Mouse (Mus musculus) heart, adult 2 months (tissue): Measurements from ENCODE around the gene Hcrtr1. TPM values are rescaled to one million over a fixed set of nuclear protein-coding genes. Genes with fewer than 3 reads are reported as not detected.

Experiments
- DNase-seq, 2 experiments: peaks; one replicate each; pipeline ENCODE4 v3.0.0; 2021
- H3K27ac ChIP-seq: fragments of 200-600 bp; 2 replicates; pipeline ENCODE4 v1.8.1; 2022
- H3K27me3 ChIP-seq: fragments of 200-500 bp; 2 replicates; pipeline ENCODE4 v1.6.1; 2012; ENCODE audit warnings: mild to moderate bottlenecking, low read length, inconsistent platforms, mixed read lengths; ENCODE audit not compliant: control insufficient read depth, insufficient read depth
- H3K36me3 ChIP-seq: fragments of 200-500 bp; 2 replicates; pipeline ENCODE4 v1.6.1; 2012; ENCODE audit warnings: low read length, inconsistent platforms; ENCODE audit not compliant: control insufficient read depth, insufficient read depth
- H3K4me1 ChIP-seq: fragments of 200-500 bp; 2 replicates; pipeline ENCODE4 v1.6.1; 2011; ENCODE audit warnings: low read length; ENCODE audit not compliant: control insufficient read depth, insufficient read depth
- H3K4me3 ChIP-seq: fragments of 200-600 bp; 2 replicates; pipeline ENCODE4 v1.8.1; 2022
- H3K79me2 ChIP-seq: fragments of 200-500 bp; replicated peaks from 2 replicates; pipeline ENCODE4 v1.6.1; 2012; ENCODE audit warnings: mild to moderate bottlenecking, inconsistent platforms, low read length, moderate library complexity, mixed read lengths; ENCODE audit not compliant: control insufficient read depth, insufficient read depth
- H3K9ac ChIP-seq: fragments of 200-500 bp; 2 replicates; pipeline ENCODE4 v1.6.1; 2012; ENCODE audit warnings: low read depth, mild to moderate bottlenecking, control low read depth, inconsistent platforms, low read length, mixed read lengths
- CTCF ChIP-seq: fragments of 200-600 bp; IDR thresholded peaks from 2 replicates; pipeline ENCODE4 v1.8.1; 2022; ENCODE audit warnings: antibody characterized with exemption, mild to moderate bottlenecking, moderate library complexity
- EP300 ChIP-seq: fragments of 200-500 bp; IDR thresholded peaks from 2 replicates; pipeline ENCODE4 v1.6.1; 2011; ENCODE audit warnings: low read depth, low read length, control low read depth; ENCODE audit not compliant: insufficient read depth
- POLR2A ChIP-seq: fragments of 200-500 bp; IDR thresholded peaks from 2 replicates; pipeline ENCODE4 v1.6.1; 2011; ENCODE audit warnings: mild to moderate bottlenecking, low read depth, low read length, control low read depth; ENCODE audit not compliant: insufficient read depth
- WGBS: fragments of 180-500 bp; shearing (Covaris S2); methylation state at CpG from one replicate; pipeline ENCODE4 v1.1.7; 2018; 5-methylcytosine and 5-hydroxymethylcytosine counted together
- intact Hi-C: fragments of 180-260 bp; cut with DNase I; formaldehyde crosslinking; loops from one replicate; pipeline ENCODE4 v1.15.1; 2025
- polyA plus RNA-seq: library from polyadenylated mRNA; depleted of rRNA; stranded (reverse); fragments of >200 nt; gene quantifications from 2 replicates; pipeline ENCODE4 v1.2.3, GENCODE M21; 2012
- total RNA-seq, 2 experiments: library from RNA; stranded (reverse); gene quantifications; 2 replicates each; pipeline ENCODE4 v1.2.3; 2021

Hcrtr1 gene
- total and polyA plus RNA-seq, 3 experiments: 0.27 TPM; not detected in 2

- H3K4me3 ChIP-seq: no peak overlapping the region
- intact Hi-C loops: no loop called here
- WGBS: 94% methylated on average over 7 of the region's 7 CpGs
- no peak overlapping the region for H3K27ac ChIP-seq
- H3K27me3 ChIP-seq: no peaks in the 10 kb centered on the region
- H3K36me3 ChIP-seq: no peaks in the 10 kb centered on the region
- no peaks in the 10 kb centered on the region for H3K4me1 ChIP-seq
- no peak for DNase-seq
- H3K79me2 ChIP-seq: no peaks in the 10 kb centered on the region
- TF ChIP-seq CTCF: no peak
- no peak for TF ChIP-seq EP300
- TF ChIP-seq POLR2A: no peak
- no peak overlapping the region for H3K9ac ChIP-seq
Measured at GRCm38 (mm10) chr4:130131448-130132105, 7.6 kb downstream of the Hcrtr1 start.

- no peak for DNase-seq
- Histone ChIP-seq H3K79me2 (no peaks in the 10 kb centered on the region), H3K36me3 (no peaks in the 10 kb centered on the region), H3K27ac (no peak overlapping the region), H3K9ac (no peak overlapping the region), H3K4me1 (no peaks in the 10 kb centered on the region), H3K4me3 (no peak overlapping the region), H3K27me3 (no peaks in the 10 kb centered on the region)
- 66% methylated on average over 13 of the region's 13 CpGs for WGBS
- TF ChIP-seq CTCF (no peak), EP300 (no peak), POLR2A (no peak)
- intact Hi-C loops: no loop called here
Measured at GRCm38 (mm10) chr4:130130641-130131350, 8.4 kb downstream of the Hcrtr1 start.

GRCm38 (mm10) chr4:130130082-130130481 lies 9.1 kb downstream of the Hcrtr1 start:
- Histone ChIP-seq H3K36me3 (no peaks in the 10 kb centered on the region), H3K79me2 (no peaks in the 10 kb centered on the region), H3K4me1 (no peaks in the 10 kb centered on the region), H3K27ac (no peak overlapping the region), H3K9ac (no peak overlapping the region), H3K27me3 (no peaks in the 10 kb centered on the region), H3K4me3 (no peak overlapping the region)
- TF ChIP-seq POLR2A: no peak
- 84% methylated on average over 10 of the region's 10 CpGs for WGBS
- intact Hi-C loops: no loop called here
- DNase-seq: no peak

- intact Hi-C loops: no loop called here
Measured at GRCm38 (mm10) chr4:130128907-130129306, 10.3 kb downstream of the Hcrtr1 start.

GRCm38 (mm10) chr4:130125935-130126334 lies 13.2 kb downstream of the Hcrtr1 start:
- no peaks in the 10 kb centered on the region for H3K27me3 ChIP-seq
- no peak overlapping the region for H3K27ac ChIP-seq
- intact Hi-C loops: no loop called here
- H3K79me2 ChIP-seq: no peaks in the 10 kb centered on the region
- no peak for DNase-seq
- H3K36me3 ChIP-seq: no peaks in the 10 kb centered on the region
- TF ChIP-seq CTCF (no peak), EP300 (no peak), POLR2A (no peak)
- no peak overlapping the region for H3K9ac ChIP-seq
- no peak overlapping the region for H3K4me3 ChIP-seq
- WGBS: 72% methylated on average over 5 of the region's 5 CpGs
- no peaks in the 10 kb centered on the region for H3K4me1 ChIP-seq

More at GRCm38 (mm10) chr4:130128907-130129306, 10.3 kb downstream of the Hcrtr1 start:
- DNase-seq: no peak
- Histone ChIP-seq H3K27me3 (no peaks in the 10 kb centered on the region), H3K27ac (no peak overlapping the region), H3K36me3 (no peaks in the 10 kb centered on the region), H3K4me3 (no peak overlapping the region), H3K9ac (no peak overlapping the region), H3K79me2 (no peaks in the 10 kb centered on the region), H3K4me1 (no peaks in the 10 kb centered on the region)
- 81% methylated on average over 5 of the region's 5 CpGs for WGBS
- TF ChIP-seq POLR2A (no peak), EP300 (no peak), CTCF (no peak)

GRCm38 (mm10) chr4:130125164-130125563 lies 14.0 kb downstream of the Hcrtr1 start:
- Histone ChIP-seq H3K27ac (no peak overlapping the region), H3K36me3 (no peaks in the 10 kb centered on the region)
- intact Hi-C loops: no loop called here

More at GRCm38 (mm10) chr4:130125164-130125563, 14.0 kb downstream of the Hcrtr1 start:
- Histone ChIP-seq H3K27me3 (no peaks in the 10 kb centered on the region), H3K4me3 (no peak overlapping the region), H3K4me1 (no peaks in the 10 kb centered on the region), H3K9ac (no peak overlapping the region), H3K79me2 (no peaks in the 10 kb centered on the region)
- DNase-seq: no peak
- TF ChIP-seq EP300: no peak
- WGBS: 84% methylated on average over 6 of the region's 6 CpGs
